Mouse (Mus musculus) stomach, embryonic 14.5 days (tissue): ENCODE measurements at regions not wholly inside any gene's neighbourhood (a gene's known extent, or its start where the extent isn't known, plus 50 kb on each side); places are given as distances from the start of the nearest gene placed in this dataset.
A peak's percentile ranks its signal among the peaks of the same experiment; 100 is the strongest.

ENCODE experiments used
- ATAC-seq: fragments of 200-750 bp; cut with Nextera tagmentation; 2 replicates; pipeline ENCODE4 v1.8.0; 2017; ENCODE audit warnings: low read depth, moderate TSS enrichment; ENCODE audit not compliant: insufficient number of reproducible peaks, insufficient read depth, low FRiP score
- H3K27ac ChIP-seq: fragments of 300-500 bp; sonication (generic); 2 replicates; pipeline ENCODE4 v1.5.1; 2014; ENCODE audit warnings: mild to moderate bottlenecking, low read length, moderate library complexity, mixed read lengths
- H3K27me3 ChIP-seq: fragments of 300-500 bp; sonication (generic); 2 replicates; pipeline ENCODE4 v1.6.1; 2014; ENCODE audit warnings: low read length, control low read depth, mixed read lengths; ENCODE audit not compliant: control insufficient read depth, insufficient read depth
- H3K36me3 ChIP-seq: fragments of 300-500 bp; sonication (generic); 2 replicates; pipeline ENCODE4 v1.6.1; 2014; ENCODE audit warnings: mild to moderate bottlenecking, control low read depth, low read length, moderate library complexity, mixed read lengths; ENCODE audit not compliant: control insufficient read depth, insufficient read depth
- H3K4me1 ChIP-seq: fragments of 300-500 bp; sonication (generic); 2 replicates; pipeline ENCODE4 v1.6.1; 2014; ENCODE audit warnings: low read length, control low read depth, mixed read lengths; ENCODE audit not compliant: control insufficient read depth, insufficient read depth
- H3K4me2 ChIP-seq: fragments of 300-500 bp; sonication (generic); replicated peaks from 2 replicates; pipeline ENCODE4 v1.6.1; 2014; ENCODE audit warnings: low read depth, low read length, control low read depth
- H3K4me3 ChIP-seq: fragments of 300-500 bp; sonication (generic); 2 replicates; pipeline ENCODE4 v1.5.1; 2014; ENCODE audit warnings: low read depth, low read length, control low read depth
- H3K9ac ChIP-seq: fragments of 300-500 bp; sonication (generic); replicated peaks from 2 replicates; pipeline ENCODE4 v1.6.1; 2014; ENCODE audit warnings: low read depth, mild to moderate bottlenecking, control low read depth, low read length, moderate library complexity, mixed read lengths
- H3K9me3 ChIP-seq: fragments of 300-500 bp; sonication (generic); 2 replicates; pipeline ENCODE4 v1.6.1; 2016; ENCODE audit warnings: low read depth, low read length, control low read depth; ENCODE audit not compliant: control insufficient read depth
- WGBS: fragments of 180-500 bp; shearing (Covaris S2); extraction: QIAGEN DNeasy Blood & Tissue Kit; methylation state at CpG from one replicate; pipeline ENCODE4 v1.1.7; 2014; 5-methylcytosine and 5-hydroxymethylcytosine counted together

- H3K4me1 ChIP-seq: no peaks in the 10 kb centered on the region
- 79% methylated on average over 2 of the region's 2 CpGs for WGBS
- ATAC-seq: no peak
Measured at GRCm38 (mm10) chr12:92315820-92316219, 466.9 kb upstream of the Sel1l start.

GRCm38 (mm10) chr12:92302951-92303591 is 454.1 kb upstream of the Sel1l start:
- no peak overlapping the region for H3K4me3 ChIP-seq
- no peaks in the 10 kb centered on the region for H3K4me1 ChIP-seq
- no peaks in the 10 kb centered on the region for H3K9me3 ChIP-seq
- 18% methylated on average over 14 of the region's 14 CpGs for WGBS
- no peak overlapping the region for H3K4me2 ChIP-seq
- no peaks in the 10 kb centered on the region for H3K27me3 ChIP-seq
- no peaks in the 10 kb centered on the region for H3K36me3 ChIP-seq
- H3K27ac ChIP-seq: no peak overlapping the region
- ATAC-seq: peak; percentile 69; the same call in 1 of the 2 replicates
- H3K9ac ChIP-seq: no peak overlapping the region

More at GRCm38 (mm10) chr12:92315820-92316219, 466.9 kb upstream of the Sel1l start:
- H3K4me2 ChIP-seq: no peak overlapping the region
- no peaks in the 10 kb centered on the region for H3K36me3 ChIP-seq
- no peak overlapping the region for H3K27ac ChIP-seq
- no peaks in the 10 kb centered on the region for H3K9me3 ChIP-seq
- H3K4me3 ChIP-seq: no peak overlapping the region
- H3K9ac ChIP-seq: no peak overlapping the region
- no peaks in the 10 kb centered on the region for H3K27me3 ChIP-seq

- H3K4me1 ChIP-seq: no peaks in the 10 kb centered on the region
- no peaks in the 10 kb centered on the region for H3K36me3 ChIP-seq
- H3K9me3 ChIP-seq: no peaks in the 10 kb centered on the region
- no peaks in the 10 kb centered on the region for H3K27me3 ChIP-seq
- no peak overlapping the region for H3K27ac ChIP-seq
- no peak overlapping the region for H3K9ac ChIP-seq
- H3K4me3 ChIP-seq: no peak overlapping the region
- ATAC-seq: no peak
- no peak overlapping the region for H3K4me2 ChIP-seq
- WGBS: 68% methylated on average over 4 of the region's 4 CpGs
Measured at GRCm38 (mm10) chr12:92294887-92295286, 445.9 kb upstream of the Sel1l start.

GRCm38 (mm10) chr12:92293341-92293720 is 444.4 kb upstream of the Sel1l start:
- H3K4me2 ChIP-seq: no peak overlapping the region
- H3K4me1 ChIP-seq: no peaks in the 10 kb centered on the region
- no peak overlapping the region for H3K27ac ChIP-seq
- H3K9me3 ChIP-seq: no peaks in the 10 kb centered on the region
- H3K4me3 ChIP-seq: no peak overlapping the region
- ATAC-seq: no peak
- H3K9ac ChIP-seq: no peak overlapping the region
- no peaks in the 10 kb centered on the region for H3K27me3 ChIP-seq
- H3K36me3 ChIP-seq: no peaks in the 10 kb centered on the region

GRCm38 (mm10) chr12:92292460-92293340 is 443.7 kb upstream of the Sel1l start:
- H3K9ac ChIP-seq: no peak overlapping the region
- ATAC-seq: no peak
- H3K4me3 ChIP-seq: no peak overlapping the region
- no peak overlapping the region for H3K4me2 ChIP-seq
- H3K4me1 ChIP-seq: no peaks in the 10 kb centered on the region
- no peak overlapping the region for H3K27ac ChIP-seq
- 39% methylated on average over 11 of the region's 11 CpGs for WGBS
- H3K36me3 ChIP-seq: no peaks in the 10 kb centered on the region
- no peaks in the 10 kb centered on the region for H3K9me3 ChIP-seq
- no peaks in the 10 kb centered on the region for H3K27me3 ChIP-seq

- Histone ChIP-seq H3K36me3 (no peaks in the 10 kb centered on the region), H3K9ac (no peak overlapping the region), H3K27me3 (no peaks in the 10 kb centered on the region), H3K27ac (no peak overlapping the region), H3K9me3 (no peaks in the 10 kb centered on the region), H3K4me3 (no peak overlapping the region), H3K4me1 (no peaks in the 10 kb centered on the region), H3K4me2 (no peak overlapping the region)
- ATAC-seq: no peak
- WGBS: 94% methylated on average over 1 of the region's 1 CpGs
Measured at GRCm38 (mm10) chr12:92291490-92291889, 442.5 kb upstream of the Sel1l start.

GRCm38 (mm10) chr12:92285511-92285910 is 436.6 kb upstream of the Sel1l start:
- Histone ChIP-seq H3K9ac (no peak overlapping the region), H3K4me1 (no peaks in the 10 kb centered on the region), H3K4me2 (no peak overlapping the region), H3K9me3 (no peaks in the 10 kb centered on the region), H3K27ac (no peak overlapping the region), H3K27me3 (no peaks in the 10 kb centered on the region), H3K36me3 (no peaks in the 10 kb centered on the region), H3K4me3 (no peak overlapping the region)
- ATAC-seq: no peak
- 88% methylated on average over 5 of the region's 5 CpGs for WGBS

- H3K9me3 ChIP-seq: no peaks in the 10 kb centered on the region
- H3K4me1 ChIP-seq: no peaks in the 10 kb centered on the region
- H3K27ac ChIP-seq: no peak overlapping the region
- H3K4me3 ChIP-seq: no peak overlapping the region
- H3K4me2 ChIP-seq: no peak overlapping the region
- no peaks in the 10 kb centered on the region for H3K36me3 ChIP-seq
- ATAC-seq: no peak
- 81% methylated on average over 1 of the region's 1 CpGs for WGBS
- H3K9ac ChIP-seq: no peak overlapping the region
- H3K27me3 ChIP-seq: no peaks in the 10 kb centered on the region
Measured at GRCm38 (mm10) chr12:92280470-92280869, 431.5 kb upstream of the Sel1l start.
